Mouse (Mus musculus) liver (tissue): Measurements from ENCODE around the gene Stab1.

Experiments
- DNase-seq: peaks from one replicate; pipeline ENCODE4 v3.0.0-alpha.2; 2020; ENCODE audit warnings: mixed read lengths

Stab1 gene

GRCm38 (mm10) chr14:31130236-31131220 is 37.9 kb downstream of the Stab1 start, which contains the start of gene Nt5dc2:
Gene Nt5dc2, plus strand, starts transcription at chr14:31131053.
- DNase-seq, result peak; percentile 93

GRCm38 (mm10) chr14:31129326-31130235 is 38.9 kb downstream of the Stab1 start:
- DNase-seq, result peak; percentile 2

- DNase-seq, result peak; percentile 98
Measured at GRCm38 (mm10) chr14:31128826-31129219, 39.6 kb downstream of the Stab1 start, which contains the start of gene Smim4. Gene Smim4, minus strand, starts transcription at chr14:31128956.

- peak; percentile 51 for DNase-seq
Measured at GRCm38 (mm10) chr14:31128101-31128825, 40.2 kb downstream of the Stab1 start.

- peak; percentile 61 for DNase-seq
Measured at GRCm38 (mm10) chr14:31126826-31127225, 41.6 kb downstream of the Stab1 start.

- peak; percentile 39 for DNase-seq
Measured at GRCm38 (mm10) chr14:31125106-31126075, 43.0 kb downstream of the Stab1 start.

- DNase-seq, result no peak
Measured at GRCm38 (mm10) chr14:31115522-31115921, 52.9 kb downstream of the Stab1 start.

GRCm38 (mm10) chr14:31114011-31114410 is 54.4 kb downstream of the Stab1 start:
- no peak for DNase-seq

GRCm38 (mm10) chr14:31112187-31112586 is 56.3 kb downstream of the Stab1 start:
- no peak for DNase-seq

GRCm38 (mm10) chr14:31110613-31111012 is 57.8 kb downstream of the Stab1 start:
- DNase-seq, result peak; percentile 83

GRCm38 (mm10) chr14:31105156-31105555 is 63.3 kb downstream of the Stab1 start:
- no peak for DNase-seq

- DNase-seq, result no peak
Measured at GRCm38 (mm10) chr14:31089918-31090317, 78.5 kb downstream of the Stab1 start.
